Mouse (Mus musculus) testis, postnatal 10 days (tissue): ENCODE measurements at regions not wholly inside any gene's neighbourhood (a gene's known extent, or its start where the extent isn't known, plus 50 kb on each side); places are given as distances from the start of the nearest gene placed in this dataset.

Experiments
- DNase-seq: peaks from one replicate; pipeline ENCODE4 v3.0.0; 2021; ENCODE audit warnings: low spot score

DNA sequence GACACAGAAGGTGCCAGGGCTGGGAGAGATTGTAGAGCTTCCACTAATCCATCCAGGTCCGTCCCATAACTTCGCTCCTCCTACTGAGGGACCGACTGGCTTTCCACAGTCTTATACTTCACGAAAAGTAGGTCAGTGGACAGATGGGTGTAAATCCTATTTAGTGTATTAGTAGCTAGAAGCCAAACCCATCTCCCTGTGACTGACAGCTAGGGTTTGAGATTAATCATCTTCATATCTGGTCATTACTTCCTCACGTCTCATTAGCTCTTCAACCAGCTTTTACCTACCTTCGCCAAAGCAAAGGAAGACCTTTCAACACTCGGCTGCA, 60.4 kb upstream of the Scaf11 start:
- no peak for DNase-seq

DNA sequence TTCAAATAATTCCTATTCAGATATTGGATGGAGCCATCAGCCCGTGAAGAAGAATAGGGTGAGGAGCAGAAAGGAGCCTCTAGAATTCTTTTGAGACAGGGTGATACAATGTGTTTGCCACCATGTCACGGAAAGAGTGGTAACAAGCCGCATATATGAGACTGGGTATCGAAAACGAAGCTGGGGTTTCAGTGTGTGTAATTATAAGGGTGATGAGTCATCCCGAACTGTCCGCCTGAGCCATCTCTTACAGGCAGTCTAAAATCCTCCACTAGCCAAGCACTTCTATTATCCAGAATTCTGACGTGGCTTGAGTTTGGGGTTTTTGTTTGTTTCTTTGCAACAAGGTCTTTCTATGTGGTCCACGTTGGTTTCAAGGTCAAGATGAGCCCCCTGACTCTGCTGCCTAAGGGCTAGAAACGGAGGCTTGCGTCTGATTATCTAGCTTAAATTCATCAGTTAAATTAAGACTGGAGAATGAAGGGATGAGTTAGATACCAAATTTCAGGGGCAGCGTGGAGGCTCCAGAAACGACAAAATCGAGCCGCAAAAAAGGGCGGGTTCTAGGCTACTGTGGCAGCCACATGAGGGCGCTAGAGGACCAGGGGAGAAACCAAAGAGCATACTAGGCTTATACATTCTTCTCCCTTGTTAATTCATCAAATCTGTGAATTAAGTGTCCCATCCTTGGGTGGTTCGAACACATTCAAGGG, 59.9 kb upstream of the Scaf11 start:
- DNase-seq = peak; percentile 82

DNA sequence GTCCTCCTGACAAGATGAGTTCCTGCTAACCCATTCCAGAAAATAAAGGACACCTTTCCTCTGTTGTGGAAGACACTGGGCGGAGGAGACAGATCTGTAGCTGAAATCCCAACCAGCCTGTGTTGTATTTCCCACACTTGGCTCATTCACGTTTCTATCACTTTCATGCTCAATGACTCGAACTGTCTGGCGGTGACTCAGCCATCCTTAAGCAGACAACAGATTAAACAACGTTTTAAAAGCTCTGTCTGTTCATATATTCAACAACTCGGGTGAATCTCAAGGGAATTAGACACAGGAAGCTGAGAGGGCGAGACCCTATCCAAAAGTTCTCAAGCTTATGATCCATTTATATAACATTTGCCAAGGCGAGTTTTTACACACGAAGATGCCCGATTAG, 57.5 kb upstream of the Scaf11 start:
- DNase-seq = no peak

DNA sequence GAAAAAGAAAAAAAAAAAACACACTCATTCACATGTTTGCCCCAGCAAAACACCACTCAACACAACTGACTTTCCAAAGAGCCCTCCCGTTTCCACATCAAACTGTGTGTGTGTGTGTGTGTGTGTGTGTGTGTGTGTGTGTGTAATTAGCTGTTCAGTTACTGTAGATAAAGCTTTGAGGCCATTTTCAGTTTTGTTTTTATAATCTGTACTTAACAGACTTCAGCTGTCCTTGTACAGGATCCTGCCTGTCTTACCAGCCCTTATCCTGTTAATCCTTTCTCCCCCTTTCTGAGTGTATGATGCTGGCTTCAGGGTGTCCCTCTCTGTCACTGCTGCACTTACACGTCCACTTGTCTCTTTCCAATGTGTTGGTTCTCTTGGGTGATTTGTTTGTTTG, 55.0 kb upstream of the Scaf11 start:
- DNase-seq = no peak

DNA sequence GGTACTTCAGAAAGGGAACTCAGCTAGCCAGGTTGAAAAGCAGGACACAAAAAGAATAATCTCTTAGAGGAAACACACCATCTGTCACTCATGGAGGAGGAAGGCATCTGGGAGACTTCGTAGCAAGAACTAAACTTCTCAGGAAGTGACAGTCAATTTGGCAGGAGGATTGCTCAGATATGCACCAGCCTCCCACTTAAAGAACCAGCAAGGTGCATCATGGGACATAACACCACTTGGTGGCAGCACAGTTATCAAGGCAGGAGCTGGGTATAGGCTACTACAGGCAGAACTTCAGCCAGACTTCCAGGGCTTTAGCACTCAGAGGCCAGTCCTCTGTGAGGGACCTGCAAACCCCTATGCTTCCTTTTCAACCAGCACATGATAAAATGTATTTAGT, 52.0 kb upstream of the Scaf11 start:
- no peak for DNase-seq
